Mouse (Mus musculus) regulatory T cell (primary cell): ENCODE measurements around the gene Dnttip1.
"Not testable (repeated sequence)": the region's sequence is repeated elsewhere in the genome, so short reads cannot be mapped to it uniquely, and the experiment has no call there.

ENCODE experiments used
- in situ Hi-C: fragments of 300-600 bp; cut with MboI, MseI; formaldehyde crosslinking; loops from one replicate; pipeline ENCODE4 v1.15.1; 2025; ENCODE audit warnings: high pct_unique_total_duplicates

Gene Dnttip1

DNA sequence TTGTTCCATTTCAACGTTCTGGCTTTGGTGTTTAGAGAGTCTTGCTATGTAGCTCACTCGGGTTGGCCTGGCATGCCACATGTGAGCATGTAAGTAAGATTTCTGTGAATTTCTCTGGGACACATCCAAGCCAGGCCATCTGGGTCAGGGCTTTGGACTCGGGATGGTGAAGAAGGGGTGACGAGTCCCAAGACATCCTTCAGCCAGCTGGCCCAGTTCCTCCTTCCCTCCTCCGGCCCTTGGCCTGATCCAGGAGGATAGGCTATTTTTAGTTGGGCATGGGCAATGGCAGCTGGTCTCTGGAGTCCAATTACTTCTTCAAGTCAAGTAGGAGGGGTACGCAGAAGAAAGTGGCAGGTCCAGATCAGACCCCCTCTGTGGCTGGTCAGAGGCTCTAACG is 33.0 kb downstream of the Dnttip1 start:
- in situ Hi-C loops, result no loop called here

DNA sequence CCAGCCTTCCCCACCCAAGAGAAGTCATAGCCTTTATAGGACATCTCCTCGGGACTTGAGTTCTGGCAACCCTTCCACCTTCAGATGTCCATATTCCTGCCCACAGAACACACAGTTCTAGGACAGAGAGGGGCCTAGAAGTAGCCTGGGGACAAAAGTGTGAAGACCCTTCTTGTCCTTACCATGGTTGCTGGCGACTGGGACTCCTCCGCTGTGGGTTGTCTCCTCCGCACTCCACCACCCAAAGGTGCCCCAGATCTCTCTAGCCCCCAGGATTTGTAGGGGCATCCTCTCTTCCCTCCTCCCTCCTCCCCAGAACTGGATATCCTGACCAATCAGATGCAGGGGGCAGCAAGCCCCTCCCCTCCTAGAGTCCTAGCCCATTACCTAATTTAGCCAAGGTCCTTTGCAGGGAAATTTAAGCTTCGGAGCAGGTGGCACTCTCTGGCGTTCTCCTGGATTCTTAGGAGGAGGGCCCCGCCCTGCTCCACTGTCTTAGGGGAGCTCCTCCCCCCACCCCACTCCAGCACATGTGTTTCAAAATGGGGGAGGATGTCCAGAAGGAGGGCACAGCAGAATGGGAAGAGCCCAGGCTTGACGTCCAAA is 33.8 kb downstream of the Dnttip1 start, which contains the start of gene Tnnc2:
TSS of gene Tnnc2 (minus strand) at position 487 of the 606 bp plus-strand sequence.
- in situ Hi-C loops, result no loop called here

DNA sequence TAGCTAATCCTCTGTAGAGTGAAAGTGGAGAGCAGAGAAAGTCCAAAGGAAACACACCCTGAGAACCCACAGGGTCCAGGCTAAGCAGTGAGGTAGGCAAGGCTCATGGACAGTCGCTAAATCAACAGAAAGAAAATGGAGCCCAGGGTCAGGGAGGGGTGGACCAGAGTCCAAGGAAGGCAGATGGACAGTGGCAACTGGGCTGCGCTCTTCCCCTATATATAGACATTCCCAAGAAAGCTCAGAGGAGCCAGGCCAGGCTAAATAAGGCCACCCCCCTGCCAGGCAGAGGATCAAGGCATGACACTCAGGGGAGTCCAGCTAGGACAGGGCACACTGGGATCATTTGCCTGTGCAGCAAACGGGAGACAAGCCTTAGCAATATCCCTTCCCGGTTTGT is 36.1 kb downstream of the Dnttip1 start:
- in situ Hi-C loops, result no loop called here

DNA sequence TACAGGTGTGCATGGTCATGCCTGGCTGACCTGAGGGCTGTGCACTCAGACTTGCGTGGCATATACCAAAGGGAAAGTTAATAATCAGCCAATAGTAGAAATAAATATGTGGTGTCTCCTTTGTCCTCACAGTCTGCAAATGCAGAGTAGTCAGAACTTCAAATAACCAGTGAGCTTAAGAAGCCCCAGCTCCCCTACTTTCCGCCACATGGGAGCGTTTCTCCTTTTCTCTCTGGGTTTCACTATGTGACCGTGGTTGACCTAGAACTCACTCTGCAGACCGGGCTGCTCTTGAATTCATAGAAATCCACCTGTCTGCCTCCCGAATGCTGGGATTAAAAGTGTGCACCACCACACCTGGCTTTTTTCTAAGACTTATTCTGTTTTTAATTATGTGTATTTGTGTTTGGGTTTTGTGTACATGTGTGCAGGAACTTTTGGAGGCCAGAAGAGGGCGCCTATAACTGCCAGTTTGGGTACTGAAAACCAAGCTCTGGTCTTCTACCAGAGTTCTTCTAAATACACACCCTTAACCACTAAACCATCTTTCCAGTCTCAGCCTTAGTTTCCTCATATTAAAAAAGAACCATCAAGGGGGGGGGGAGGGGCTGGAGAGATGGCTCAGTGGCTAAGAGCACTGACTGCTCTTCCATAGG is 38.3 kb downstream of the Dnttip1 start:
- in situ Hi-C loops, result no loop called here

DNA sequence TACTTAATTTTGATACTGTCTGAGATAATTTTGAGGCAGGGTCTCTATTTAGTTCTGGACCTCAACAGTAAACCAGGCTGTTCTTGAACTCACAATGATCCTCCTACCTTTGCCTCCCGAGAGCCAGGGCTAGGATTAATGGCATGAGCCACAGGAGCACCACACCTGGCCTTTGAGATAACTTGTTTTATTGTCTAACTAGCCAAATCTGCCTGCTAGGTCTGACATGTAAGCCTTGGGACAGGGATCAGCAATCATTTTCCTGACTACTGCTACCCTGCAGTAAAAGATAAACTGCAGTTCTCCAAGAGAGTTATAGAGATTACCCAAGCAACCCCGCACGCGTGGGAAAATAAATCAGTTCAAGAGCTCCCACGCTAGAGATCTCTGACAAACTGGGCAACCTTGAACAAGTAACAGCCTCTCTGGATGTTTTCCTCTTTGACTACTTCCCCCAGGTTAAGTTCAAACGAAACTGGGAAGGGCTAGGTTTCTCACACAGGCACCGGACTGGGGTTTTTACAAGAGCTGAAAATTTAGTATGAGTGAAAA is 39.2 kb downstream of the Dnttip1 start:
- in situ Hi-C loops, result no loop called here

DNA sequence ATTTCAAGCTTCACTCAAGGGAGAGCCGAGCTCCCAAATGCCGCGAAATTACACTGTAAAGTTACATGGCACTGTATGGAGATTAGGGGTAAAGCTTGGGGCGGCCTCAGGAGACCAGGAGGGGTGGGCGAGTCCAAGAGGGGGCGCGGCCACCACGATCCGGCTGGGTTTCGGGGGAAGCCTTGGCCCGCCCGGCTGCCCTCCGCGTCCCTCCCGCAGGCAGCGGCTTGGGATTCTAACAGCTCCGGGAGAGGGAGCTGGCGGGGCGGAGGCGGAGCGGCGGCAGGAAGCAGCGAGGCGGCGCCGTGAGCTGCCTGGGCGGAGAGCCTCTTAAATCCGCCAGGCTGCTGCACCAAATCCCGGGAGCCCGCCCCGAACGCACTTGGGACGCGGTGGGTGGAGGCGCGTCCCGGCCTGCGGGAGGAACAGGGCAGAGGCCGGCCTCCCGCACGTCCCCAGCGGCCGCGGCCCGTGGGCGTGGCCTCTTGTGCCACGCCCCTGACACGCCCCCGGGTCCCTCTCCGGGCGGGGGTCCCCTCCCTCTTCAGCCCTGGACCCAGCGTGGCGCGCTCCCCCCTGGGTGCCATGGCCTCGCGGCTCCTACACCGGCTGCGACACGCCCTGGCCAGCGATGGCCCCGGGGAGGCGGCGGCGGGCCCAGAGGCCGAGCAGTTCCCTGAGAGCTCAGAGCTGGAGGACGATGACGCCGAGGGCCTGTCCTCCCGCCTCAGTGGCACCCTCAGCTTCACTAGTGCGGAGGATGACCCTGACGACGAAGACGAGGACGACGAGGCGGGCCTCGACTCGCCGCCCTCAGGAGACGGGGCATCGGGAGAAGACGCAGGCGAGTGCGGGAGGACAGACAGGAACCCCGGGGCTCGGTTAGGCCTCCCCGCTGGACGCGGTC is 40.0 kb downstream of the Dnttip1 start, which contains the start of gene Snx21:
TSS of gene Snx21 (plus strand) at position 343 of the 907 bp plus-strand sequence.
- in situ Hi-C loops, result no loop called here

DNA sequence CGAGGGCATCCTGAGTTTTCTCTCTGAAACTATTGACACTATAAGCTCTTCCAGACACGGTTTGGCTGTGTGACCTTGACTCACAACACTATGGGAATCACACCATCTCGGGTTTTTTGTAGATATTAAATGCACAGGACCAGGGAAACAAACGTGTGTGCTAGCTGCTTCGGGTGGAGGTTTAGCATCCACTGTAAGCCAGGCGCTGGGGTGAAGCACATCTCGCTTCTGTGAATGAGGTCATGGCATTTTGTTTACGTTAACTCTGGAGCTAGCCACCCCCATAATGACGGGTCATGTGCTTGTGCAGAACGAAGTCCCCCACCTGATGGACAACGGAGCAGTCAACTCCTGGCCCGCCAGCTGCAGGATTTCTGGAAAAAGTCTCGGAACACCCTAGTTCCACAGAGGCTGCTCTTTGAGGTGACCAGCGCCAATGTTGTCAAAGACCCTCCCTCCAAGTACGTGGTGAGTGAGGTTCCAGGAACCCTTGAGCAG is 40.7 kb downstream of the Dnttip1 start:
- in situ Hi-C loops, result no loop called here

DNA sequence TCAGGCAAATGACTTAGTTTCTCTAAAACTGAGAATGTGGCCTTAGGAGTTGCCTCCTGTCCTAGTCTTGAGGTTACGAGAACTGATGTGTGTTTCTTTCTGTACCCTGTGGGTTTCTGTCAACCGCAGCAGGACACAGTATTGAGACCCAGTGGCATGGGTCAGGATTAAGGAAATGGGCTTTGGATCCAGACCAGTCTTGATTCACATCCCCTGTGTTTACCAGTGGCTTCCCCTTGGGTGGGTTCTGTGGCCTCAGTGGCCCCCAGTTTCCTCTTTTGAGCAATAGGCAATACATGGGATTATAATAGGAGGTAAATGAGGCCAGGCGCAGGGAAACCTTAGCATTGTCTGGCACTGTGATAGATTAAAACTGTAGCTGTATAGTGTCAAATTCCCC is 41.2 kb downstream of the Dnttip1 start:
- in situ Hi-C loops, result no loop called here

DNA sequence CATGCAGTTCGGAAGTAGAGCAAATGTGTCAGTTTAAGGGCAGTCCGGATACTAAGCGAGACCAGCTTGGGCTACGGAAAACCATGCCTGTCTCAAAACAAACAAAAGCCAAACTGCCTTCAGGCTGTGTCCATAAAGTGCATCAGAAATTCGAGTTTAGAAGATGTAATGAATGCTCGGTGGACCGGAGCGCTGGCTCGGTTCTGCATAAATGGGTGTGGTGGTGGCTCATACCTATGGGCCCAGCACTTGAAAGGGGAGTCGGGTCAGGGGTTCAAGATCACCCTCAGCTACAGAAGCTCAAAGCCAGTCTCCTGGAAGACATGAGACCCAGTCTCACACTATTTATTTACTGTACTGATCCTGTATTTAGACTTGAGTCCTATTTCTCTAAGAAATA is 42.0 kb downstream of the Dnttip1 start:
- in situ Hi-C loops, result no loop called here

DNA sequence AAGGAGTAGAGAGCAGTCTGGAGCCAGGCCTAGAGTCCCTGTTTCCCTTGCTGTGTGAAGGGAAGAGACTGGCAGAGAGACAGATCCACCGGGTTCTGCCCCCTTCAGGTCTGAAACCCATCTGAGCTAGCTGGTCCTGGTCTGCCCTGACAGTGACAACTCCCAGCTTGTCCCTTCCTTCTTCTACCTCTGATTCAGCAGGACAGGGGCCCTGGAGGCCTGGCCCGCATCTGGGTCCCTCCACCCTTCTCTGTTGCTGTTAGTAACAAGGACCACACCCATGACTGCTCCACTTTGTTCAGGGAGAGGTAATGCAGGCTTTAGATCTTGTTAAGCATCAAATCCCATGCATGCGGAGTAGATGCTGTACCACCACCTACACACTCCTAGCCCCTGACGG is 42.6 kb downstream of the Dnttip1 start:
- in situ Hi-C loops, result no loop called here

DNA sequence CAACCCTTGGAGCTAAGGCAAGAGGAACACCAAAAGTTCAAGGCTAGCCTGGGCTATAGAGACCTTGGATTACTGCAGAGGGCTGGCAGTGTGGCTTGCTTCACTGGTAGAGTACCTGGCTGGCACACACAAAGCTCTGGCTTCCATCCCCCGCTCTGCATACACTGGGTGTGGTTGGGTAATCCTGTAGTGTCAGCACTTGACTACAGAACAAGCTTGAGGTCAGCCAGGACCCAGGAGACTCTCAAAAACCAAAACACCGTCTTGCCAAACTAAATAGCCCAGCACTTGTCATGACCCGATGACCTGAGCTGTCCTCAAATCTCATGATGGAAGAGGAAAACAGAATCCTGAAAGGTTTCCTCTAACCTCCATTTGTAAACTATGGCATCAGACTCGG is 44.7 kb downstream of the Dnttip1 start:
- in situ Hi-C loops, result no loop called here

DNA sequence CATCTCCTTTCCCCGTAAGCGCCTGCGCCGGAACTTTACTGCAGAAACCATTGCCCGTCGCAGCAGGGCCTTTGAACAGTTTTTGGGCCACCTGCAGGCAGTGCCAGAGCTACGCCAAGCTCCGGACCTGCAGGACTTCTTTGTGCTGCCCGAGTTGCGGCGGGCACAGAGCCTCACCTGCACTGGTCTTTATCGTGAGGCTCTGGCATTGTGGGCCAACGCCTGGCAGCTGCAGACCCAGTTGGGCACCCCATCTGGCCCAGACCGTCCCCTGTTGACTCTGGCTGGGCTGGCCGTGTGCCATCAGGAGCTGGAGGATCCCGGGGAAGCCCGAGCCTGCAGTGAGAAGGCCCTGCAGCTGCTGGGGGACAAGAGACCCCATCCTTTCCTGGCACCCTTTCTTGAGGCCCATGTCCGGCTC is 46.1 kb downstream of the Dnttip1 start:
- in situ Hi-C loops, result no loop called here

DNA sequence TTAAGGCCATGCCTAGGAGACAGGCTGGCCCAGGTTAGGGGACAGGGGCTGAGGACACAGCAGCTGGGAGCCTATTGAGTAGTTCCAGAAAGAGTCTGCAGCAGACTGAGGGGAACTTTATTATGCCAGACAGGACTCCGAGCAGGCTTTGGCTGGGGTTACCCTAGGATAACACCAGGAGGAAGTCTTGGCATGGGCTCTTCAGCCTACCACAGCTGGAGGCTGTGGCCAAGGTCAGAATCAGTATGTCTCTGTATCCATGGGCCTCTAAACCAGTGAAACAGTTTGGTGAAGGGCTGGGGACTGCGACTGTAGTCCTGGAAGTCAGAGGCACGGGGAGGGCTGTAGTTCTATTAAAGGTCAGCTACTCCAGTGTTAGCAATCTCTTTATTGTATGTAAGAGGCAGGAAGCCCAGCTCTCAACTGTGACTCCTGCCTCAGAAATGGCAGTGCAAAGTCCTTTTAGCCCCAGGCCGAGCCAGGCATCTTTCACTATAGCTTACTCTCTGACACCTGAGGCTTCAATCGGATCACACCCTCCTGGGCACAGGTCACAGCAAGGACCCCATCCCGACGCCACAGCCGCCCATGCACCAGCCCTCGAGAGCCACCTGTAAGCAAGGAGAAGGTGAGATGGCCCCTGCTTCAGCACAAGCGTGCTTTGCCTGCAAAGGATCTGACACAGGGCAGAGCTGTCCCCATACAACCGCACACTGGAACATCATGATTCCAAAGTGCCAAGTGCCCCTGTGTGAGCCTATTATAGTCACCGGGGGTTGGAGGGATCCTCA is 46.8 kb downstream of the Dnttip1 start:
- in situ Hi-C loops, result no loop called here

DNA sequence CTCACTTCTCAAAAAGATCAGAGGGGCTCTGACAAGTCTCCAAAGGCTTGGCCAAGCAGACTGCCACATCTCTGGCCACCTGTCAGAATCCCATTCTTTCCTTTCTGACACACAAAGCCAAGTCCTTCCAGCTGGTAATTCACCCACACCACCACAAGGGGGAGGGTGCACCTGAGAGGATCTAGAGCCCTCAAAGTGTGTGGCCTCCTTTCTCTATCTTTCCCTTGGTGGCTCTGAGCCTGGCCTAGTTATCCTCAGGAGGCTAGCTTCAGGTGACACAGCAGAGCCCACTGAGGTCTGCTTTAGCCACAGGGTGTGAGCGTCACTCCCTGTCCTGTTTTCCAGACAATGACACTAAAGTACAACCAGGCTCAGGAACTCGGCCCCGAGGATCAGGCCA is 47.5 kb downstream of the Dnttip1 start:
- in situ Hi-C loops, result no loop called here

DNA sequence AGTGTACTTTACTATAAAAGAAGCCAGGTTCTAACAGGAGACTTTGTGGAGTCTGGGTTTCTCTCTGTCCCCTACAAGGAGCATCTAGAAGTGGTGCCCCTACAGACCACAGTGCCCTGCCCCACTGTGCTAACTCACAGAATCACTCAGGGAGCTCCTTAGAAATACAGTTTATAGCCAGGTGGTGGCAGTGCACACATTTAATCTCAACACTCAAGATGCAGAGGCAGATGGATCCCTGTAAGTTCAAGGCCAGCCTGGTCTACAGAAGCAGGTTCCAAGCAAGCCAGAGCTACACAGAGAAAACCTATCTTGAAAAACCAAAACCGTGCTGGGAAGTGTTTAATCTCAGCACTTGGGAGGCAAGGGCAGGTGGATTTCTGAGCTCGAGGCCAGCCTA is 48.0 kb downstream of the Dnttip1 start:
- in situ Hi-C loops, result no loop called here

DNA sequence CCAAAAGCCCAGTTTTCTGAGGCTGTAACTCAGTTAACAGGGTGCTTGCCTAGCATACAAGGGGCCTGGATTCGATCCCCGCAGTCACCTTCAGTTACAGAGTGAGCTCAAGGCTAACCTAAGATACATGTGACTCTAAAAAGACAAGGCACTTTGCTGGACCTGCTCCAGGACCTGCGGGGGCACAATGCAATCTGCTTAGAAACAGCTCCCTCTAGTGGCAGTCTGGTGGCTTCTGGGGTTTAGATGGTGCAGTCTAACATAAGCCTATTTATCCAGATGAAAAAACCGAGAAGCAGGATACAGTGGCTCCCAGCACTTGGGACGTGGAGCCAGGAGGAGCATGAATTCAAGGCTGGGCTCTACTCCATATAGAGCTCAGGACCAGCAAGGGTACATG is 48.5 kb downstream of the Dnttip1 start:
- in situ Hi-C loops, result no loop called here

DNA sequence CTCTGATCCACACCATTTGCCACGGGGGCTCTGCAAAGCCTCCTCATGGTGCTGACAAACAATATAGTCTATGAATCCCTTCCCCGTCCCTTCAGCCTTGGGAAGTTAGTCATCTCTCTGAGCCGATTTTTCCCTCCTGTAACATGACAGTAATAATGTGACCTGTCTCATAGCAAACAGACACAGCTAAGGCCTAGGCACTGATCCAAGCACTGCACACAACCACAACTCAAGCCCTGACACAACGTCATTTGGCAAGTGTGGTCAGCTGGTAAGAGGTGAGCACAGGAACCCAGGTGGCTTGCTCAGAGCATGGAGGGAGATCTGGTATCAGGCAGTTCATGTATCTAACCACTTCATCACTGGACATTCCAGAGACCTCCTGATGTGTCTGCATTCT is 50.1 kb downstream of the Dnttip1 start:
- in situ Hi-C loops, result no loop called here

DNA sequence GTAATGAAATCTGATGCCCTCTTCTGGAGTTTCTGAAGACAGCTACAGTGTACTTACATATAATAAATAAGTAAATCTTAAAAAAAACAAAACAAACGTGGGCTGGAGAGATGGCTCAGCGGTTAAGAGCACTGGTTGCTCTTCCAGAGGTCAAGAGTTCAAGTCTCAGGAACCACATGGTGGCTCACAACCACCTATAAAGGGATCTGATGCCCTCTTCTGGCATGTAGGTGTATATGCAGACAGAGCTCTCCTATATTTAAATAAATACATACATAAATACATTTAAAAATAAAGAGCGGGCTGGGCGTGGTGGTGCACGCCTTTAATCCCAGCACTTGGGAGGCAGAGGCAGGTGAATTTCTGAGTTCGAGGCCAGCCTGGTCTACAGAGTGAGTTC is 52.8 kb downstream of the Dnttip1 start:
- in situ Hi-C loops, result not testable (repeated sequence)

DNA sequence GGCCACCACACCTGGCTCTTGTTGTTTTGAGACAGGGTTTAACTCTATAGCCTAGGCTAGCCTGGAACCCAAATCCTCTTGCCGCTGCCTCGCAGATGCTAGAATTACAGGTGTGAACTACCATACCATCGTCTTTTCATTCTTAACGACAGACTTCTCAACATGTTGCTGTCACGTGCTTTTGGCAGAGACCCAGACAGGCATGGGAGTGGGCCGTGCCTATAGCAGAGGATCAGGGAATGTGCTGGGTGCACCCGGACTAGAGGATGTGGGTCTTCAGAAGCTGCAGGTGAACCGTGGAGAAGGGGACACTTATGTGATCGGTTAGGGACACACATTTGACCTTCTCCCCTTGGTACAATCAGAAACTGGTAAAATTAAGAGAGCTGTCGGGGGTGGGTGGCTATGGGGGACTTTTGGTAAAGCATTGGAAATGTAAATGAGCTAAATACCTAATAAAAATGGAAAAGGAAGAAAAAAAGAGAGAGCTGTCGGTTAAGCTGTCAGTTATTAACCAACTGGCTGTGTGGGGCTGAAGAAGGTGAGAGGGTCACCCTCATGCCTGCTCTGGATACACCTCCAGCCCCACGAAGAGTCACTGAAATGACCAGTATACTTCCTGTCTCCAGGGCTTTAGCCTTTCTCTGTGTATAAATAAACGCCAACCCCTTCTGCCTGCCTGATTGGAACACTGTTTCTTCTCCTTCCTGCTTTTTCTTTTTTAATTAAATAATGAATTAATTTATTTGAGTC is 54.6 kb downstream of the Dnttip1 start:
- in situ Hi-C loops, result no loop called here

DNA sequence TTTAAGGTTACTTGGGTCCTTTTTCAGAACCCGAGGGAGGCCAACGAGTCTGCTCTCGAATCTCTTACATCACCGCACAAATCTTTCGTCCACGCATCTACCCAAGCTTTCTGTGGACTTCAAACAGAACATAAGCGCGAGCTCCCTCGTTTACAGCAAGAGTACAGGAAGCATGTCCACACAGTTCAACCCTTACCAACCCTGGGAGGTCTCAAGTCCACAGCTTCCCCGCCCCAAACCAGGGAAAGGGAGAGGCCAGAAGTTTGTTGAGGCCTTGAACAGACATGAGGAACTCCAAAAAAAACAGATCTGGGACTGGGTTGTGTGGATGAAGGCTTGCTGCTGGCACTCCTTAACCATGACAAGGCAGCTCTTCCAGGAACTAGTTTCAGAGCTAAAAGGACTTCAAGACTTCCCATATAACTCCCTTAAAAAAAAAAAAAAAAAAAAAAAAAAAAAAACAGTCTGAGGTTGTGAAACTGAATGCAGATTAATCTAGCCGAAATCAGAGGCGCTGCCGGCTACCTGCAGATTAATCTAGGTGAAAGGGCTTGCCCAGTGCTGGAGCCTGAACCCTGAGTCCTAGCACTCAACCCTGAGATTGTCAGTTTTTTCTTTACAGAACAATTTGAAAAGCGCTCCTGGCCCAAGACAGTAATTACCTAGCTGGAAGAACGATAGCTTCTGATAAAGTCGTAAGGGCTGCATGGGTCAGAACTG is 57.6 kb downstream of the Dnttip1 start:
- in situ Hi-C loops, result no loop called here
